Mouse (Mus musculus) hindbrain, embryonic 11.5 days (tissue): ENCODE measurements at regions not wholly inside any gene's neighbourhood (a gene's known extent, or its start where the extent isn't known, plus 50 kb on each side); places are given as distances from the start of the nearest gene placed in this dataset.
A peak's percentile ranks its signal among the peaks of the same experiment; 100 is the strongest.

Experiments
- ATAC-seq: fragments of 200-750 bp; cut with Nextera tagmentation; 2 replicates; pipeline ENCODE4 v1.8.0; 2017; ENCODE audit warnings: mild to moderate bottlenecking, moderate TSS enrichment, moderate library complexity; ENCODE audit not compliant: low FRiP score
- DNase-seq: peaks from one replicate; pipeline ENCODE4 v3.0.0-alpha.2; 2015; ENCODE audit warnings: low spot score
- H3K27ac ChIP-seq: fragments of 300-500 bp; sonication (generic); 2 replicates; pipeline ENCODE4 v1.5.1; 2014; ENCODE audit warnings: mild to moderate bottlenecking, low read depth, low read length
- H3K27me3 ChIP-seq: fragments of 300-500 bp; sonication (generic); 2 replicates; pipeline ENCODE4 v1.6.1; 2014; ENCODE audit warnings: mild to moderate bottlenecking, low read length, moderate library complexity, mixed read lengths; ENCODE audit not compliant: control insufficient read depth, insufficient read depth
- H3K36me3 ChIP-seq: fragments of 300-500 bp; sonication (generic); 2 replicates; pipeline ENCODE4 v1.6.1; 2014; ENCODE audit warnings: mild to moderate bottlenecking, low read length, moderate library complexity, mixed read lengths; ENCODE audit not compliant: control insufficient read depth, insufficient read depth
- H3K4me1 ChIP-seq: fragments of 300-500 bp; sonication (generic); replicated peaks from 2 replicates; pipeline ENCODE4 v1.6.1; 2014; ENCODE audit warnings: low read length, mixed read lengths; ENCODE audit not compliant: control insufficient read depth, insufficient read depth
- H3K4me2 ChIP-seq: fragments of 300-500 bp; sonication (generic); replicated peaks from 2 replicates; pipeline ENCODE4 v1.6.1; 2014; ENCODE audit warnings: mild to moderate bottlenecking, low read depth, low read length
- H3K4me3 ChIP-seq: fragments of 300-500 bp; sonication (generic); 2 replicates; pipeline ENCODE4 v1.5.1; 2014; ENCODE audit warnings: low read depth, low read length
- H3K9ac ChIP-seq: fragments of 300-500 bp; sonication (generic); 2 replicates; pipeline ENCODE4 v1.6.1; 2014; ENCODE audit warnings: low read depth, low read length
- H3K9me3 ChIP-seq: fragments of 300-500 bp; sonication (generic); 2 replicates; pipeline ENCODE4 v1.6.1; 2016; ENCODE audit warnings: low read length; ENCODE audit not compliant: control insufficient read depth
- WGBS: fragments of 180-500 bp; shearing (Covaris S2); extraction: QIAGEN DNeasy Blood & Tissue Kit; methylation state at CpG from one replicate; pipeline ENCODE4 v1.1.7; 2014; 5-methylcytosine and 5-hydroxymethylcytosine counted together

DNA sequence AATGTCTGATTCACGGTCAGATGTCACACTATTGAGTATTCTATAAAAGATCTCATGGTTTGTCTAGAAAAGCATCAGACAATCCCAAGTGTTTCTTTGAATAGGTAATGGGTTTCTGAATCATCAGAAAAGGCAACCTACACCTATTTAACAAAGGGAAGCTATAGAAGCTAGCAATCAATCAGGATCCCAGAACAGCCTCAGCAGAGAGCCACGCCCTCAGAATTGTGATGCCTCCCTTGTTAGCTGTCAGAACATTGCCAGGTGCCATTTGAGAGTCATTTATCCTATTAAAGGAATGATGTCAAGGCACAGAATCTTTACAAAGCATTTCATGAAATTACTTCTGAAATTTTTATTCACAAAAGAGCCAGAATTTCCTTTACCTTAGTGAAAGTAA, 542.7 kb downstream of the Kctd12 start:
- WGBS: 47% methylated on average over 2 of the region's 2 CpGs
- Histone ChIP-seq H3K4me2 (no peak overlapping the region), H3K9me3 (no peaks in the 10 kb centered on the region), H3K4me3 (no peak overlapping the region), H3K27ac (no peak overlapping the region), H3K4me1 (no peaks in the 10 kb centered on the region), H3K27me3 (no peaks in the 10 kb centered on the region), H3K36me3 (no peaks in the 10 kb centered on the region), H3K9ac (no peak overlapping the region)
- DNase-seq: no peak
- 0 out of 2 replicates have a peak, but pooled peaks have one; percentile 22 for ATAC-seq

DNA sequence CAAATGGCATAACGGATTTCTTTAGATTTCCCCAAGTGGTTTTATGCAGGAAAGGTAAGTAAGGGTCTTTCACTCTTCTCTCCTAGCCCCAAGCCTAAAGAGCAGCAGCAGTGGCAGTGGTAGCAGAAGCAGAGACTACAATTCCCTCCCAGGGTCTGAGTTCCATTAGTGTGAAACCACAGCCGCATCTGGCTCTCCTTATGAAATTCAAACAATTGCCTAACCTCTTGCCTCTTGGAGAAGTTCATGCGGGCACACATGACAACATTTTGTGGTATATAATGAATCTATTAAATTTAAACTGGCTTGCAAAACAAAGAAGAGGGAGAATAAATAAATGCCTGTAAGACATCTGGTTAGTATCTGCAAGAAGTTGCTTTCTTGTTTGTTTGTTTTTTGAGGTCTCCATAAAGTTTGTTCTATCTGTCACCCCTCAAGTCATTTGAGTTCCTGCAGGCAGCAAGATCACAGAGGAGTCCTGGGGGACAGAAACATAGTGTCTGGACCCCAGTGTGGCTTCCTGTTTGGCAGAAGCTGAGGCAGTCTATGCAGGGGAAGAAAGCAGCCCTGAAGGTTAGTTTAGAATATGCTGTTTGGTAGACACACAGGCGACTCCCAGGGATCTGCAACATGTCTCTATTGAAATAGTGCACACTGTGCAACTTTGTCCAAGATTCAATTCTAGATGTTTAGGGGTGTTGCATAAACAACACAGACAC, 578.9 kb downstream of the Kctd12 start:
- Histone ChIP-seq H3K9me3 (no peaks in the 10 kb centered on the region), H3K4me3 (no peak overlapping the region), H3K27ac (no peak overlapping the region), H3K27me3 (no peaks in the 10 kb centered on the region), H3K4me1 (no peaks in the 10 kb centered on the region), H3K9ac (no peak overlapping the region), H3K4me2 (no peak overlapping the region), H3K36me3 (no peaks in the 10 kb centered on the region)
- ATAC-seq (no peak), DNase-seq (peak; percentile 25)
- WGBS: 72% methylated on average over 4 of the region's 4 CpGs

DNA sequence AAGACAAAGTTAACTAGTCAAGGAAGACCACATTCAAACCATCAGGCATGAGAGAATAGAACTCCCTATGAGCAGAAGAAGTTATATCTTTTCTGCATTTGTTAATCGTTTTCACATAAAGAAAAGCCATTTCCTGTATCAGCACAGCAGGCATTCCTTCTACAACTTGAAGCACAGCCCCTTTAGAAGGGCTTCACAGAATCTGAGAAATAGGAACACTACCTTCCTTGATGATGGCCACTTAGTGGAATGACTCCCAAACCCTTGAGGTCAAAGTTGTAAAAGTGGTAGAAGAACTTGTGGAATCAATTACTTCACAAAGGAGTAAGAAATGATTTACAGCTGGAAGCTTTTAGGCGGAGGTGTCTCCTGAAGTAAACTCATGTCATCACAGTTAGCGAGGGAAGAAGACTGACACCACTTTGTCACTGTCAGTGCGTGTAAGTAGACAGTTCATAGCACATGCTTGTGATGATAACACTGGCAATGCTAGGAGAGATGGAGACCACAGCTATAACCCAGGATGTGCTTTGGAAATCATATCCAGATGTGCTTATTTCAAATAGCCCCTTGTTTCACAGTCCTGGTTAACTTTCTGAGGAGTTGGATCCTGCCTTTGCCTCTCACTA, 580.3 kb downstream of the Kctd12 start:
- Histone ChIP-seq H3K9ac (no peak overlapping the region), H3K36me3 (no peaks in the 10 kb centered on the region), H3K9me3 (no peaks in the 10 kb centered on the region), H3K4me2 (no peak overlapping the region), H3K27ac (no peak overlapping the region), H3K4me1 (no peaks in the 10 kb centered on the region), H3K4me3 (no peak overlapping the region), H3K27me3 (no peaks in the 10 kb centered on the region)
- WGBS: 55% methylated on average over 4 of the region's 4 CpGs
- ATAC-seq (no peak), DNase-seq (peak; percentile 25)

DNA sequence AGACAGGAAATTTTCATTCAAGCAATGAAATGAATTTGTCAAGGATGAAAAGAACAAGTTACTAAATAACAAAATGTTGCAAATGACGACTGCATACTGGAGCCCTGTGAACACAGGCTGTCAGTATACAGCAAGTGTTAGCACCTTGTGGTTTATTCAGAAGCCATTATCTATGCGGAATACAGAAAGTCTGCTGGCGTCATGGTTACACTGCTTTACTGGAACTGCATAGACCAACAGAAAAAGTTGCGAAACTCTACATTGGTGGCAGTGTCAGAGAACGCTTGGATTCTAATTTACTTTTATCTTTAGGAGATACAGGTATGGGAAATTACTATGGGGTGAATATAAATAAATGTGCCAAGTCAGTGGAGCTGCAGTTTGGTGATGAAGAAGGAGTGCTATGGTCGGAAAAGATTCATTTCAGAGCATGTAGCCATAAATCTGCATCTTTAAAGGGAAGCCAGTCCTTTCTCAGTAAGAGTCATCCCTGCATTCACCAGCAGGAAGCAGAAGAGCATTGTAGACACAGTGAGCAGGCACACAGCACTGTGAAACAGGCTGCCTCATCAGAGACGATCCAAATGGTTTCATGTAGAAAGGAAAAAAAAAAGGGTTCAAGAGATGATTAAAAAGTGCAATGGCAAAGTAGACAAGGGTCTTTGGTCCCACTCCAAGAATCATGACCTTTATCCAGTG, 586.3 kb downstream of the Kctd12 start:
- H3K27ac ChIP-seq: no peak overlapping the region
- DNase-seq (no peak), ATAC-seq (no peak)
- no peak overlapping the region for H3K4me2 ChIP-seq
- 87% methylated on average over 7 of the region's 7 CpGs for WGBS
- H3K9me3 ChIP-seq: no peaks in the 10 kb centered on the region
- no peaks in the 10 kb centered on the region for H3K27me3 ChIP-seq
- H3K4me1 ChIP-seq: no peaks in the 10 kb centered on the region
- no peak overlapping the region for H3K9ac ChIP-seq
- H3K36me3 ChIP-seq: no peaks in the 10 kb centered on the region
- H3K4me3 ChIP-seq: no peak overlapping the region

DNA sequence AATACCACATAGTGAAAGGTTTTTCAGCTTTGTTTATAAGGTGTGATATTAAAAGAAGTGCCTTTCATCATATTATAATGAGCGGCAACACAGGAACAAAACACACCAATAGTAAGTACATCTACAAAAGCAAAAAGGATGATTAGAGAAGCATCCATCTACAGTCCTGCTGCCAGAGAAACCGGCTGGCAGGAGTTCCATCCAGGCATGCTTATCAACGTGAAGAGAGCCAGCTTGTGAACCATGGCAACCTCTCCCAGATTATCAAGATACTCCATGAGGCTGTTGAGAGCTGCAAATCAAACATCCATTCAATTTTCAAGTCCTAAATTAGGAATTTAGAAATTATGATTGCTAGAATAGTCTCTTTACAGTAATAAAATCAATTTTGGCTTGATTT, 590.1 kb downstream of the Kctd12 start:
- Histone ChIP-seq H3K9me3 (no peaks in the 10 kb centered on the region), H3K27me3 (no peaks in the 10 kb centered on the region), H3K9ac (no peak overlapping the region), H3K4me1 (no peaks in the 10 kb centered on the region), H3K4me2 (no peak overlapping the region), H3K4me3 (no peak overlapping the region), H3K36me3 (no peaks in the 10 kb centered on the region), H3K27ac (no peak overlapping the region)
- WGBS: 83% methylated on average over 3 of the region's 3 CpGs
- ATAC-seq: no peak
- DNase-seq: no peak

DNA sequence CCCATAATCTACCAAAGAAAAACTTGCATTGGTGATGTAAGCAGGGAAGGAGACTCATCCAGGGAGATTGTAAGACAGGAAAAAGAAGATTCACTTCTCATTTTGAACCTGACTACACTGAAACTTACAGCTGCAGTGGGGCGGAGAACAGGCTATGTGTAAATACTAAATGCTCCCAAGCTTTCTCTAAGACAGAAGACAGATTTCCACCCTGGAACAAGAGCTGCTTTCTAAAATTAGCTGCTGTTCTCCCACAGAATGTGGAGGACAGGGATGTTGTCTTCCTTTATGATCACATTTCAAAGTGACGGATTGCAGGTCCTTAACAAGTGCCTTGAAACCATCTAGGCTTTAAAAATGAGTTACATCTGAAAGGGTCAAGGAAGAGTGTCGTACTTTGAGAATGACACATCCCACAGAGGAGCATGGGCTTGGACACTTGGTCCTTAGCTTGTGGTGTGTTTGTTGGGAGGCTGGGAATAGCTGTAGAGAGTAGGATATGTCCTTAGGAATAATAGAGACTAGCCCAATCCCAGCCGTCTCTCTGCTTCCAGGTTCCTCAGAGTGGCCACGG, 609.4 kb downstream of the Kctd12 start:
- Histone ChIP-seq H3K27ac (no peak overlapping the region), H3K4me1 (no peaks in the 10 kb centered on the region), H3K9ac (no peak overlapping the region), H3K4me3 (no peak overlapping the region), H3K36me3 (no peaks in the 10 kb centered on the region), H3K27me3 (no peaks in the 10 kb centered on the region), H3K9me3 (no peaks in the 10 kb centered on the region), H3K4me2 (no peak overlapping the region)
- ATAC-seq: no peak
- WGBS: 89% methylated on average over 5 of the region's 5 CpGs
- DNase-seq: no peak

DNA sequence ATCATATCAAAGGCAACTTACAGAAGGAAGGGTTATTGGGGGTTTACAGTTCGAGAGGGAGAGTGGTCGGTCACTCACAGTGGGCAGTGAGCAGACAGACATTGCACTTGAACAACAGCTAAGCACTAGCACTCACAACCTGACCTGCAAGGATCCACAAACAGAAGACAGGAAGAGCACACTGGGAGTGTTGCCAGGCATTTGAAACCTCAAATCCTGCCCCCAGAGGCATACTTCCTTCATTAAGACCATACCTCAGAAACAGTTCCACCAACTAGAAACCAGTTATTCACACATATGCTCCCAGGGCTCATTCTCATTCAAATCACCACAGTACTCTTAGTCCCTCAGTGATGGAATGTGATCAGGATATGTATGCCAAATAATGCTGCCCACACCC, 620.8 kb downstream of the Kctd12 start:
- Histone ChIP-seq H3K4me2 (no peak overlapping the region), H3K36me3 (no peaks in the 10 kb centered on the region), H3K9me3 (no peaks in the 10 kb centered on the region), H3K4me3 (no peak overlapping the region), H3K4me1 (no peaks in the 10 kb centered on the region), H3K27me3 (no peaks in the 10 kb centered on the region), H3K9ac (no peak overlapping the region), H3K27ac (no peak overlapping the region)
- WGBS: 79% methylated on average over 2 of the region's 2 CpGs
- ATAC-seq (no peak), DNase-seq (no peak)

DNA sequence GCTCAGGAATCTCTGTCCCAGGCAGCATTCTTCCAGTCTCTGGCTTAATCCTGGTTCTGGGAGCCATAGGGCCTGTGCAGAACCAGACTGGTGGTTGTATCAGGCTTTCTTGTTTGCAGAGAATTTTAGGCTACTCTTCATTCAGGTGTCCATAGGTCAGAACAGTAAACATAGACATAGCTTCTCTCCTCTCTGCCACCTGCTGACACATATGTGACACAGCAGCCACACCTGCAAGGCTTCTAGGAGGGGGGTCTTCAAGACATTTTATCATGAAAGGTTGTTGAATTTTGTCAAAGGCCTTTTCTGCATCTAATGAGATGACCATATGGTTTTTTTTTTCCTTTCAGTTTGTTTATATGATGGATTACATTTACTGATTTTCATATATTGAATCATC, 599.7 kb downstream of the Lmo7 start:
- H3K36me3 ChIP-seq: no peaks in the 10 kb centered on the region
- DNase-seq (no peak), ATAC-seq (no peak)
- H3K27ac ChIP-seq: no peak overlapping the region
- H3K4me1 ChIP-seq: no peaks in the 10 kb centered on the region
- no peak overlapping the region for H3K4me2 ChIP-seq
- H3K9me3 ChIP-seq: no peaks in the 10 kb centered on the region
- no peaks in the 10 kb centered on the region for H3K27me3 ChIP-seq
- H3K9ac ChIP-seq: no peak overlapping the region
- H3K4me3 ChIP-seq: no peak overlapping the region
